In the genomic region with DNA sequence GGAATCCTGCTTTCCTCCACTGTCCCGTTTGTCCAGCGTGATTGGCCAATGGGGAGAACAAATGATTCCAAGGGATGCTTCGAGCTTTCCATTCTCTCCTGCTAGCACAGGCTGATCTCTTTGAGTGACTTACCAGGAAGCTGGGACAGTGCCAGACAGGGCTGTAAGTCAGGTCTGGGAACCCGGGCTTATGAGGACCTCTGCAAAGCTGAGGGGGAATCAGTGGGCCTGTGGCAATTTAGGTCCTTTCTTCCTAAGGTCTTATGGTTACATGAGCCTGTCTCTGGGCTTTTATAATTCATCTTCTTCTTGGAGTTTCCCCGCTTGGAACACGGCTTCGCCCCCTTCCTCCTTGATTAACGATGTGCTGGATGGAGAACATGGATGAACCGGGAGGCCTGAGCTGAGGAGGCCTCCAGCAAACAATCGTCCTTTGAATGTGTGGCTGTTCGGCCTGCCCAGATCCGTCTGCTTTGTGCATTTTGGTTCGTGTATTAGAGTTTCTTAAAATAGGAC, we compare ENCODE assay signal across 9 mouse cellular contexts.
DNase-seq lines count a peak whose midpoint lies in the region; ATAC-seq and TF ChIP-seq lines count a peak whose summit lies in the region.
"Had no signal": no experiment of that assay in that cellular context is flagged by ENCODE, and none has a peak within 500 bp of the region (broad histone marks: within the 10 kb centered on the region; RNA-seq: fewer than 3 reads in every experiment).

No protein-coding gene starts in this region.

- H3K4me1 ChIP-seq in lung, postnatal 0 days (ENCODE audit: insufficient read depth, low read depth, low read length) = peaks cover 22% of the 10 kb centered on the region
- H3K4me1 ChIP-seq in limb, embryonic 11.5 days (ENCODE audit: control insufficient read depth, insufficient read depth, low read length) = peaks cover 22% of the 10 kb centered on the region

- TF ChIP-seq EP300 in lung, postnatal 0 days (IDR thresholded peaks at IDR 0.05) = no peak

- 40% methylated on average over 13 of the region's 13 CpGs for WGBS in lung, postnatal 0 days
- 18% methylated on average over 13 of the region's 13 CpGs for WGBS in limb, embryonic 11.5 days

- no peak overlapping the region for H3K9ac ChIP-seq in lung, postnatal 0 days (replicated peaks; ENCODE audit: low read depth)
- peak overlapping the region; percentile 48 for H3K9ac ChIP-seq in limb, embryonic 11.5 days (ENCODE audit: low read length)

- no peak for ATAC-seq in lung, postnatal 0 days
- no peak for ATAC-seq in limb, embryonic 11.5 days (ENCODE audit: insufficient number of reproducible peaks, low FRiP score, low TSS enrichment, low read depth)
- no peak for ATAC-seq in megakaryocyte, adult 5-6 weeks (ENCODE audit: poor library complexity, severe bottlenecking)
- ATAC-seq: activated CD4-positive, CD25-positive, alpha-beta regulatory T cell, adult 4 months had no signal

- peak; percentile 21 for DNase-seq in adrenal gland, postnatal 14 days
- DNase-seq in adrenal gland, adult 18-20 months (ENCODE audit: low spot score in 2 of 2) = no peak
- no peak for DNase-seq in lung, postnatal 0 days (ENCODE audit: low spot score)
- no peak for DNase-seq in lung, postnatal 4 days
- peak; percentile 82 for DNase-seq in limb, embryonic 11.5 days (ENCODE audit: low spot score)
- peak; percentile 27 for DNase-seq in skeletal muscle tissue, adult 2 months (ENCODE audit: low read depth, low spot score)
- DNase-seq in ovary, adult 18-20 months (ENCODE audit: low spot score) = no peak

- H3K36me3 ChIP-seq in lung, postnatal 0 days (ENCODE audit: insufficient read depth, low read length) = no peaks in the 10 kb centered on the region
- H3K36me3 ChIP-seq in limb, embryonic 11.5 days (ENCODE audit: control insufficient read depth, insufficient read depth, low read length) = no peaks in the 10 kb centered on the region

- H3K4me2 ChIP-seq in lung, postnatal 0 days (replicated peaks; ENCODE audit: low read depth, low read length) = no peak overlapping the region
- H3K4me2 ChIP-seq in limb, embryonic 11.5 days (ENCODE audit: low read depth, severe bottlenecking) = peak overlapping the region; percentile 24; the same call in 1 of the 2 replicates

- TF ChIP-seq CTCF in lung, postnatal 0 days (IDR thresholded peaks at IDR 0.05) = no peak

- no peaks in the 10 kb centered on the region for H3K9me3 ChIP-seq in lung, postnatal 0 days (ENCODE audit: low read length)
- H3K9me3 ChIP-seq in limb, embryonic 11.5 days (ENCODE audit: control insufficient read depth, low read length) = no peaks in the 10 kb centered on the region

- H3K4me3 ChIP-seq in lung, postnatal 0 days (ENCODE audit: low read depth, low read length) = no peak overlapping the region
- no peak overlapping the region for H3K4me3 ChIP-seq in limb, embryonic 11.5 days (ENCODE audit: low read depth, low read length)

- H3K27me3 ChIP-seq in lung, postnatal 0 days (replicated peaks; ENCODE audit: insufficient read depth, low read length) = no peaks in the 10 kb centered on the region
- H3K27me3 ChIP-seq in limb, embryonic 11.5 days (ENCODE audit: control insufficient read depth, insufficient read depth, low read length) = no peaks in the 10 kb centered on the region

- peak overlapping the region; percentile 28 for H3K27ac ChIP-seq in lung, postnatal 0 days (ENCODE audit: low read length)
- peak overlapping the region; percentile 94 for H3K27ac ChIP-seq in limb, embryonic 11.5 days (replicated peaks; ENCODE audit: low read depth, low read length)

Comparison
In these comparisons a context has a peak if more than half of its experiments do, and no peak if none do; other contexts are left out.
1. DNase-seq: peak in adrenal gland, postnatal 14 days (single experiment), limb, embryonic 11.5 days (single experiment) and skeletal muscle tissue, adult 2 months (single experiment); none in adrenal gland, adult 18-20 months (0 of 2), lung, postnatal 0 days (single experiment), lung, postnatal 4 days (0 of 2) and ovary, adult 18-20 months (single experiment).